Mouse (Mus musculus): ENCODE results near the gene Pmf1.
A peak's percentile ranks its signal among the peaks of the same experiment; 100 is the strongest.

Pmf1 gene

GRCm38 (mm10) chr3:88409741-88410644 is at the start of gene Pmf1:
Gene Pmf1 (minus strand): TSS chr3:88410331.
- peak; percentile 90 for DNase-seq (ENCODE audit: low read depth, low spot score)

- no peak for DNase-seq (ENCODE audit: low read depth, low spot score)
These were observed 48.7 kb upstream of the Pmf1 start for GRCm38 (mm10) chr3:88458778-88459219.

GRCm38 (mm10) chr3:88456746-88457532 is 46.8 kb upstream of the Pmf1 start:
- DNase-seq (ENCODE audit: low read depth, low spot score): no peak

GRCm38 (mm10) chr3:88456313-88456712 is 46.2 kb upstream of the Pmf1 start:
- no peak for DNase-seq (ENCODE audit: low read depth, low spot score)

GRCm38 (mm10) chr3:88455588-88456264 is 45.6 kb upstream of the Pmf1 start:
- no peak for DNase-seq (ENCODE audit: low read depth, low spot score)

- no peak for DNase-seq (ENCODE audit: low read depth, low spot score)
These were observed 44.8 kb upstream of the Pmf1 start for GRCm38 (mm10) chr3:88454762-88455587.

GRCm38 (mm10) chr3:88453986-88454385 is 43.9 kb upstream of the Pmf1 start:
- DNase-seq (ENCODE audit: low read depth, low spot score): no peak

GRCm38 (mm10) chr3:88453369-88453768 is 43.2 kb upstream of the Pmf1 start:
- DNase-seq (ENCODE audit: low read depth, low spot score): no peak

GRCm38 (mm10) chr3:88452716-88453115 is 42.6 kb upstream of the Pmf1 start:
- DNase-seq (ENCODE audit: low read depth, low spot score): no peak

GRCm38 (mm10) chr3:88452246-88452645 is 42.1 kb upstream of the Pmf1 start:
- DNase-seq (ENCODE audit: low read depth, low spot score): no peak

GRCm38 (mm10) chr3:88450379-88451131 is 40.4 kb upstream of the Pmf1 start:
- no peak for DNase-seq (ENCODE audit: low read depth, low spot score)

GRCm38 (mm10) chr3:88449395-88450023 is 39.4 kb upstream of the Pmf1 start:
- no peak for DNase-seq (ENCODE audit: low read depth, low spot score)

GRCm38 (mm10) chr3:88448443-88448842 is 38.3 kb upstream of the Pmf1 start:
- no peak for DNase-seq (ENCODE audit: low read depth, low spot score)

- no peak for DNase-seq (ENCODE audit: low read depth, low spot score)
These were observed 37.6 kb upstream of the Pmf1 start for GRCm38 (mm10) chr3:88447676-88448183.

GRCm38 (mm10) chr3:88446471-88447123 is 36.5 kb upstream of the Pmf1 start:
- DNase-seq (ENCODE audit: low read depth, low spot score): peak; percentile 59

- DNase-seq (ENCODE audit: low read depth, low spot score): no peak
These were observed 32.8 kb upstream of the Pmf1 start for GRCm38 (mm10) chr3:88442888-88443287.

GRCm38 (mm10) chr3:88442488-88442887 is 32.4 kb upstream of the Pmf1 start:
- DNase-seq (ENCODE audit: low read depth, low spot score): no peak

GRCm38 (mm10) chr3:88440500-88441381 is 30.6 kb upstream of the Pmf1 start:
- no peak for DNase-seq (ENCODE audit: low read depth, low spot score)
